Mouse (Mus musculus): Measurements from ENCODE around the gene Nova2. TPM values are rescaled to one million over a fixed set of nuclear protein-coding genes. Genes with fewer than 3 reads are reported as not detected.

Gene Nova2
- polyA plus RNA-seq, 1 experiment, result 52.7 TPM

DNA sequence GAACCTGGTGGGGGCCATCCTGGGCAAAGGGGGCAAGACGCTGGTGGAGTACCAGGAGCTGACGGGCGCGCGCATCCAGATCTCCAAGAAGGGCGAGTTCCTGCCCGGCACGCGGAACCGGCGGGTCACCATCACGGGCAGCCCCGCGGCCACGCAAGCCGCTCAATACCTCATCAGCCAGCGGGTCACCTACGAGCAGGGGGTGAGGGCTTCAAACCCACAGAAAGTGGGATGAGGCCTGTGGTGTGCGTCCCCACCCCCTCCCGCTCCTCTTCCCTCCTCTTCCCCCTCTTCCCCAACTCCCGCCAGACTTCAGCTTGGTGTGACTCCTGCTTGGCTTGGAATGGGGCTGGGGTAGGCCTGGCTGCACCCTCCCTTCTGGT, 32.7 kb downstream of the Nova2 start:
- peak; percentile 31 for DNase-seq (ENCODE audit: low read depth)
- TF ChIP-seq CTCF (IDR thresholded peaks at IDR 0.05; ENCODE audit: borderline replicate concordance, extremely low read depth, insufficient read depth, insufficient read length), result no peak
- TF ChIP-seq POLR2A (IDR thresholded peaks at IDR 0.05; ENCODE audit: borderline replicate concordance, extremely low read depth, insufficient read depth, insufficient read length, poor library complexity, severe bottlenecking), result no peak

DNA sequence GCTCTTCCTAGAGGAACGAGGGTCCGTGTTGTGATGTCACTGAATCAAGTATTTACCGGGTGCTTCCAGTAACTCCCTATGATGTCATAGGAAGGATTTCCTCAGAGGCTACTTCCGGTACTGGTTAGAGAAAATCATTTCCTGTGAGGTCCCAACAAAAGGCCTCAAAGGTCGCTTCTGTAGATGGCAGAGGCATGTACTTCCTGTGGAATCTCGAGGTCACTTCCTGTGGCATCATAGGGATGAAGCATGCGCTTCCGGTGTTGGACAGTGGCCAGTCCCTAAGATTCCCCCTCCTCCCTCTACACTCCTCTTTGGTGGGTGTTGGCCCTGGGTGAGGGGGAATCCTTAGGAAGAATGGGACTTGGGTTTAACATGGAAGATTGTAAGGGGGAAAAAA, 33.8 kb downstream of the Nova2 start:
- TF ChIP-seq CTCF (IDR thresholded peaks at IDR 0.05; ENCODE audit: borderline replicate concordance, extremely low read depth, insufficient read depth, insufficient read length) (no peak), POLR2A (IDR thresholded peaks at IDR 0.05; ENCODE audit: borderline replicate concordance, extremely low read depth, insufficient read depth, insufficient read length, poor library complexity, severe bottlenecking) (no peak)
- no peak for DNase-seq (ENCODE audit: low read depth)

DNA sequence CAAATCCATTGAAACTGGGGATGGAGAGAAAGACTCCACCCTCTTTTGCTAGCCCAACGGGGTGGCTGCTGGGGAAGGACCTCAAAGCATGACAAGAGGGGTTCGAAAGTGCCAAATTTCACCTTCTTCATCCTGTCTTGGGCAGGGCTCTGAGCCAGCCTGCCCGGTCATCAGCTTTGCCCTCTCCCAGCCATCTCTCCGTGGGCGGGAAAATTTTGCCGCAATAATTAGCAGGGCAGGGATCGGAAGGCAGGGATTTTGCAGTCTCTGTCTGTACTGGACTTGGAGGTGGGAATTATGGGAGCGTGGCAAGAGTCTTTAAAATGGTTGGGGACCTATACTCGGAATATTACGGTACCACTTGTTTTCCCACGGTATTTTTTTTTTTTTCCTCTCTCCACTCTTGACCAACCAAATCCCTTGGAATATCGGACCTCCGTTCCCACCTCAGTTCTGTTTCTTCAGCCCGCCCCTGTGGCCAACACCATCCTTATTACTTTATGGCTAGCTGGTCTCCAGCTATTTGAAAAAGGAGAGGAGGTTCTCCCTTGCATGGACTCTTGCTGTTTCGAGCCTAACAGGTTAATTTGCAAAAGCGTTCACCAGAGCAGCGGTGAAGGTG, 36.6 kb downstream of the Nova2 start:
- DNase-seq (ENCODE audit: low read depth), result peak; percentile 74
- no peak for TF ChIP-seq CTCF (IDR thresholded peaks at IDR 0.05; ENCODE audit: borderline replicate concordance, extremely low read depth, insufficient read depth, insufficient read length)
- no peak for TF ChIP-seq POLR2A (IDR thresholded peaks at IDR 0.05; ENCODE audit: borderline replicate concordance, extremely low read depth, insufficient read depth, insufficient read length, poor library complexity, severe bottlenecking)

DNA sequence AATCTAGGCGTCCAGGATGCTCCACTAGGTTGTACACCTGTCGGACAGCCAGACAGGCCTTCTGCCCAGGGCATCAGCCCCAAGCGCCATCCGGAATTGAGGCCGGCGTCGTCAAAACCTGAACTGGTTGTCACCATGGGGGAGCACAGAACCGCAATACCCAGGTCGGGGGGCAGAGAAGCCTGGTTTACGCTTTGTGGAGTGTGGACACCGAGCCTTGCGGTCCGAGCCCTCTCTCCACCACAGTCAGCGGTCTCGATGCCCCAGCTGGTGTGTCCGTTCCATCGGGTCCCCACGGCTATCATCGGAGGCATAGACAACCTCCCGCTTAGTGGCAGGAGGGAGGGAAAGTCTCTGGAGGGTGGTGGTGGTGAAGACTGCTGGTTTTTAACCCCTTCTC, 37.1 kb downstream of the Nova2 start:
- DNase-seq (ENCODE audit: low read depth), result no peak
- TF ChIP-seq CTCF (IDR thresholded peaks at IDR 0.05; ENCODE audit: borderline replicate concordance, extremely low read depth, insufficient read depth, insufficient read length), result no peak
- TF ChIP-seq POLR2A (IDR thresholded peaks at IDR 0.05; ENCODE audit: borderline replicate concordance, extremely low read depth, insufficient read depth, insufficient read length, poor library complexity, severe bottlenecking), result no peak

DNA sequence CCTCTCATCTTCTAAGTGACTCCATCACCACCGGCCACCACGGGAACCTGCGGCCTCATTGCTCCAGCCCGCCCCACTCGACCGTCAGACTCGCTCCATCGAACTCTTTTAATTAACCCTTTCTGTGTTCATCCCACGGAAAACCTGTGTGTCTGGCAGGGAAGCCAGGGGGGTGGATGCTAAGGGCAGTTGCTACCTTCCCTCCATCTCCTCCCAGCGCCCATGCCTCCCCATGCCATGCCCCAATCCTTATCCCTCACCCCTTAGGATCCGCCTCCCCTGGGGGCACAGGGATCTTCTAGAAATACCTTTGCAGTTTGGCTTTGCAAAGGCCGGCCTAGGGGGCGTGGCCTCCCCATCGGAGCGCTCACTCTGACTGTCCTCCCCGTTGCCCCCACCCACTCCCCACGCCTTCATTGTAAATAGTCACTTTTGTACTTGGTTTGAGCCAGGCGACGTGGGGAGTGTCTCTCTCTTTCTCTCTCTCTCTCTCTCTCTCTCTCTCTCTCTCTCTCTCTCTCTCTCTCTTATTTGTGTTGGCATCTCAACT, 37.7 kb downstream of the Nova2 start:
- no peak for DNase-seq (ENCODE audit: low read depth)
- TF ChIP-seq CTCF (IDR thresholded peaks at IDR 0.05; ENCODE audit: borderline replicate concordance, extremely low read depth, insufficient read depth, insufficient read length) (no peak), POLR2A (IDR thresholded peaks at IDR 0.05; ENCODE audit: borderline replicate concordance, extremely low read depth, insufficient read depth, insufficient read length, poor library complexity, severe bottlenecking) (no peak)

DNA sequence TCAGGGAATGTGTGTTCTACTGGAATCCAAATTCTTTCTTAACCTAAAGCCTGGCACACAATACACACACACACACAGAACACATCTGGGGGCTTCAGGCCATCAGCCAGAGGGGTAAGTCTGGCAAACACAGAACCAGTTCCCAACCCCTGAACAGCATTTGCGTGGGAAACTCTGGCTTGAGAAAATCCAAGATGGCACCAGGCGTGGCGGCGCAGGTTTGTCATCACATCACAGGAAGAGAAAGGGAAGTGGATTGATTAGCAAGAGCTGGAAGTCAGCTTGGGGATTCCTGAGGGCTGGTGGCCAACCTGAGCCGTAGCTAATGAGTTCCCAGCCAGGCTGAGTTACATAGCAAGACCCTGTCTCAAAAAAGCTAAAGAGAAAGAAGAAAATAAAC, 39.6 kb downstream of the Nova2 start:
- no peak for TF ChIP-seq POLR2A (IDR thresholded peaks at IDR 0.05; ENCODE audit: borderline replicate concordance, extremely low read depth, insufficient read depth, insufficient read length, poor library complexity, severe bottlenecking)
- DNase-seq (ENCODE audit: low read depth), result no peak

DNA sequence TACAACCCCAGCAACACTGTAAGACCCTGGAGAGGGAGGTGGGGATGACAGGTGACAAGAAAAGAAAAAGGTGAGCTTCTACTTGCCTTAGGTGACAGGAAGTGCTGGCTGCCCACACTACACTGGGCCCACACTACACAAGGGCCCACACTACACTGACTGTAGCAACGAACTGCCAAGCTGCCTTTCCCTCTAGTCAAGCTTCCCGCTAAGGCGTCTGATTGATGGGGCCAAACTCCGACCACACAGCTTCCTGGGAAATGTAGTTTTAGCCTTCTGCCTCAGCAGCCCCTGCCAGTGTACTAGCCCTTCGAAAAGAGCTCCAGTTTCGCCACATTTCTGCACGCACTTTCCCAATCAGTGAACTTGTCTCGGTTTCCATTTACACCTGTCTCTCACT, 41.9 kb downstream of the Nova2 start:
- TF ChIP-seq POLR2A (IDR thresholded peaks at IDR 0.05; ENCODE audit: borderline replicate concordance, extremely low read depth, insufficient read depth, insufficient read length, poor library complexity, severe bottlenecking) (no peak), CTCF (IDR thresholded peaks at IDR 0.05; ENCODE audit: borderline replicate concordance, extremely low read depth, insufficient read depth, insufficient read length) (no peak)
- peak; percentile 59 for DNase-seq (ENCODE audit: low read depth)

DNA sequence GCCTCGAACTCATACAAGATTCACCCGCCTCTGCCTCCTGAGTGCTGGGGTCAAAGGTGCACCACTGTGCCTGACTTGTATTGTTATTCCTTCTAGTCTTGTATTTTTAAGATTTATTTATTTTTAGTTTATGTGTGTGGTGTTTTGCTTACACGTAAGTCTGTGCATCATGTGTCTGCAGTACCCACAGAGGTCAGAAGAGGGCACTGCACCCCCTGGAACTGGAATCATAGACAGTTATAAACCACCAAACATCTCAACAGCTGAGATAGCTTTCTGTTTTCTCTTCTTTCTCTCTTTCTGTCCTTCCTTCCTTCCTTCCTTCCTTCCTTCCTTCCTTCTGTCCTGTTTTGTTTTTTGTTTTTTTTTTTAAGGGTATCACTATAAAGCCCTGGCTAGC, 45.3 kb downstream of the Nova2 start:
- TF ChIP-seq CTCF (IDR thresholded peaks at IDR 0.05; ENCODE audit: borderline replicate concordance, extremely low read depth, insufficient read depth, insufficient read length) (peak; percentile 27; the same call in 1 of the 2 replicates), POLR2A (IDR thresholded peaks at IDR 0.05; ENCODE audit: borderline replicate concordance, extremely low read depth, insufficient read depth, insufficient read length, poor library complexity, severe bottlenecking) (no peak)
- no peak for DNase-seq (ENCODE audit: low read depth)

DNA sequence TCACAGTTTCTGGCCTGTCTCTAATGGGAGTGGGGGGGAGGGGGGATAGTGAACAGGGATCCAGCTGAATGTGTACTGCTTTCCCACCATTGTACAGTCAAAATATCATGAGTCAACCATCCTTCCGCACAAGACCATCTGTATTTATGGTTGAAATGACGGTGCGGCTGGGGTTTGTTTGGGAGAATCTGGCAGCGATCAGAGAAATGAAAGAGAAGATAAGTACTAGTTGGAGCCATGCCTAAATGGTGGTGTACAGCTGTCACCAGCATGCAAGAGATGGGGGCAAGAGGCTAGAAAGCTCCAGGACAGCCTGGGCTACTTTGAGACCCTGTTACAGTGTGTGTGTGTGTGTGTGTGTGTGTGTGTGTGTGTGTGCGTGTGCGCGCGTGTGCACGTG, 52.7 kb downstream of the Nova2 start:
- peak; percentile 74 for DNase-seq (ENCODE audit: low read depth)
- TF ChIP-seq POLR2A (IDR thresholded peaks at IDR 0.05; ENCODE audit: borderline replicate concordance, extremely low read depth, insufficient read depth, insufficient read length, poor library complexity, severe bottlenecking) (no peak), CTCF (IDR thresholded peaks at IDR 0.05; ENCODE audit: borderline replicate concordance, extremely low read depth, insufficient read depth, insufficient read length) (no peak)

DNA sequence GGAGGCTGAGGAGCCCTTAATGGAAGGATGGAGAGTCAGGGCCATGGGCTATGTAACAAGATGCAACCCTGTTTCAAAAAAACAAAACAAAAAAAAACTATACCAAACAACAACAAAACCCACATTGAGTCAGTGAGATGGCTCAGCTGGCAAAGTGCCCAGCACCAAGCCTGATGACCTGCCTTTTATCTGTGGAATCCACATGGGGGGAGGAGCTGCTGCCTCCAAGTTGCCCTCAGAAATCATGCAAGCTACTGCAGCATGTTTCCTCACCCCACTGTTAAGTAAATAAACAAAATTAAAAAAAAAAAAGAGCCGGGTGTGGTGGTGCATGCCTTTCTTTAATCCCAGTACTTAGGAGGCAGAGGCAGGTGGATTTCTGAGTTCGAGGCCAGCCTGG, 60.8 kb downstream of the Nova2 start:
- TF ChIP-seq CTCF (IDR thresholded peaks at IDR 0.05; ENCODE audit: borderline replicate concordance, extremely low read depth, insufficient read depth, insufficient read length), result no peak
- no peak for TF ChIP-seq POLR2A (IDR thresholded peaks at IDR 0.05; ENCODE audit: borderline replicate concordance, extremely low read depth, insufficient read depth, insufficient read length, poor library complexity, severe bottlenecking)
- no peak for DNase-seq (ENCODE audit: low read depth)

DNA sequence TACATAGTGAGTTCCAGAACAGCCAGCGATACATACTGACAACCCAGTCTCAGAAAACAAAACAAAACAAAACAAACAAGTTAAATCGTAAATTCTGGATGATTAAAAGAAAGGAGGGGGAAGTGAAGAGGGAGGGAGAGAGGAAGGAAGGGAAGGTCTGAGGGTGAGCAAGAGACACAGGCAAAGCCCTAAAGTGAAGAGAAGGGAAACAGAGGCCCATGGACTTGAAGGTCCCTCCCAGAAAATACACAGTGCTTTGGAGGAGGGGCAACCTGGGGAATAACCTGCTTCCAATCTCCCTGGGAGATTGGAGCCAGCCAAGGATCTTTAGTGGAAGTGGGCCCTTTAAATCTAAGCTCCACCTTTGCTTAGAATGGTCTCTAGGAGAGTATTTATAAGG, 61.4 kb downstream of the Nova2 start, which contains the start of gene Nanos2:
Gene Nanos2, plus strand, starts transcription at position 301 of the 400 bp plus-strand sequence.
- no peak for DNase-seq (ENCODE audit: low read depth)
- TF ChIP-seq POLR2A (IDR thresholded peaks at IDR 0.05; ENCODE audit: borderline replicate concordance, extremely low read depth, insufficient read depth, insufficient read length, poor library complexity, severe bottlenecking), result no peak
- TF ChIP-seq CTCF (IDR thresholded peaks at IDR 0.05; ENCODE audit: borderline replicate concordance, extremely low read depth, insufficient read depth, insufficient read length), result no peak

DNA sequence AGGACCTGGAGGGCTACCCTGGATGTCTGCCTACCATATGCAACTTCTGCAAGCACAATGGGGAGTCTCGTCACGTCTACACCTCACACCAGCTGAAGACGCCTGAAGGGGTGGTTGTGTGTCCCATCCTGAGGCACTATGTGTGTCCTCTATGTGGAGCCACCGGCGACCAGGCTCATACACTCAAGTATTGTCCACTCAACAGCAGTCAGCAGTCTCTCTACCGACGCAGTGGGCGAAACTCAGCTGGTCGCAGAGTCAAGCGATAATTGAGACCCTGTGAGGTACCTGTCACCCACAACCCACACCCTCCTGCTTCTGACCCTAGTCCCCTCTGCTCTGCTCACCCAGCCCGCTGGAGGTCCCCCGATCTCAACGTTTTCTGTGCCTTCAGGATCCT, 62.1 kb downstream of the Nova2 start:
- TF ChIP-seq POLR2A (IDR thresholded peaks at IDR 0.05; ENCODE audit: borderline replicate concordance, extremely low read depth, insufficient read depth, insufficient read length, poor library complexity, severe bottlenecking), result no peak
- TF ChIP-seq CTCF (IDR thresholded peaks at IDR 0.05; ENCODE audit: borderline replicate concordance, extremely low read depth, insufficient read depth, insufficient read length), result no peak
- no peak for DNase-seq (ENCODE audit: low read depth)
